Mouse (Mus musculus): ENCODE data around the gene Rbfox1. TPM values are rescaled to one million over a fixed set of nuclear protein-coding genes. Genes with fewer than 3 reads are reported as not detected.

Gene Rbfox1
- polyA plus RNA-seq, 1 experiment: not detected

- TF ChIP-seq POLR2A (IDR thresholded peaks at IDR 0.05; ENCODE audit: borderline replicate concordance, control insufficient read depth, low read depth, low read length): no peak
- TF ChIP-seq CTCF (IDR thresholded peaks at IDR 0.05; ENCODE audit: control insufficient read depth, insufficient read depth, low read length): no peak
- 86% methylated on average over 2 of the region's 2 CpGs for WGBS
- Histone ChIP-seq H3K4me3 (replicated peaks; ENCODE audit: control insufficient read depth, low read depth, low read length) (no peak overlapping the region), H3K4me1 (ENCODE audit: control insufficient read depth, insufficient read depth, low read length) (no peaks in the 10 kb centered on the region), H3K27ac (ENCODE audit: control insufficient read depth, insufficient read depth, low read depth, low read length, poor library complexity) (no peak overlapping the region)
These were observed 1322.4 kb downstream of the Rbfox1 start for GRCm38 (mm10) chr16:7207599-7207998.

- Histone ChIP-seq H3K4me1 (ENCODE audit: control insufficient read depth, insufficient read depth, low read length) (no peaks in the 10 kb centered on the region), H3K27ac (ENCODE audit: control insufficient read depth, insufficient read depth, low read depth, low read length, poor library complexity) (no peak overlapping the region), H3K4me3 (replicated peaks; ENCODE audit: control insufficient read depth, low read depth, low read length) (no peak overlapping the region)
- 69% methylated on average over 4 of the region's 4 CpGs for WGBS
- no peak for TF ChIP-seq POLR2A (IDR thresholded peaks at IDR 0.05; ENCODE audit: borderline replicate concordance, control insufficient read depth, low read depth, low read length)
- no peak for TF ChIP-seq CTCF (IDR thresholded peaks at IDR 0.05; ENCODE audit: control insufficient read depth, insufficient read depth, low read length)
These were observed 1327.6 kb downstream of the Rbfox1 start for GRCm38 (mm10) chr16:7212756-7213155.

GRCm38 (mm10) chr16:7223265-7223664 lies 1338.1 kb downstream of the Rbfox1 start:
- H3K4me3 ChIP-seq (replicated peaks; ENCODE audit: control insufficient read depth, low read depth, low read length): no peak overlapping the region
- no peaks in the 10 kb centered on the region for H3K4me1 ChIP-seq (ENCODE audit: control insufficient read depth, insufficient read depth, low read length)
- no peak overlapping the region for H3K27ac ChIP-seq (ENCODE audit: control insufficient read depth, insufficient read depth, low read depth, low read length, poor library complexity)
- no peak for TF ChIP-seq CTCF (IDR thresholded peaks at IDR 0.05; ENCODE audit: control insufficient read depth, insufficient read depth, low read length)
- TF ChIP-seq POLR2A (IDR thresholded peaks at IDR 0.05; ENCODE audit: borderline replicate concordance, control insufficient read depth, low read depth, low read length): no peak
- 60% methylated on average over 2 of the region's 2 CpGs for WGBS

GRCm38 (mm10) chr16:7226000-7226399 lies 1340.8 kb downstream of the Rbfox1 start:
- H3K4me3 ChIP-seq (replicated peaks; ENCODE audit: control insufficient read depth, low read depth, low read length): no peak overlapping the region
- H3K4me1 ChIP-seq (ENCODE audit: control insufficient read depth, insufficient read depth, low read length): no peaks in the 10 kb centered on the region
- 88% methylated on average over 3 of the region's 3 CpGs for WGBS
- H3K27ac ChIP-seq (ENCODE audit: control insufficient read depth, insufficient read depth, low read depth, low read length, poor library complexity): no peak overlapping the region
- TF ChIP-seq CTCF (IDR thresholded peaks at IDR 0.05; ENCODE audit: control insufficient read depth, insufficient read depth, low read length) (no peak), POLR2A (IDR thresholded peaks at IDR 0.05; ENCODE audit: borderline replicate concordance, control insufficient read depth, low read depth, low read length) (no peak)

- no peak overlapping the region for H3K4me3 ChIP-seq (replicated peaks; ENCODE audit: control insufficient read depth, low read depth, low read length)
- H3K4me1 ChIP-seq (ENCODE audit: control insufficient read depth, insufficient read depth, low read length): no peaks in the 10 kb centered on the region
- TF ChIP-seq POLR2A (IDR thresholded peaks at IDR 0.05; ENCODE audit: borderline replicate concordance, control insufficient read depth, low read depth, low read length) (no peak), CTCF (IDR thresholded peaks at IDR 0.05; ENCODE audit: control insufficient read depth, insufficient read depth, low read length) (no peak)
- no peak overlapping the region for H3K27ac ChIP-seq (ENCODE audit: control insufficient read depth, insufficient read depth, low read depth, low read length, poor library complexity)
- 69% methylated on average over 5 of the region's 5 CpGs for WGBS
These were observed 1343.1 kb downstream of the Rbfox1 start for GRCm38 (mm10) chr16:7228246-7228645.

- Histone ChIP-seq H3K4me3 (replicated peaks; ENCODE audit: control insufficient read depth, low read depth, low read length) (no peak overlapping the region), H3K27ac (ENCODE audit: control insufficient read depth, insufficient read depth, low read depth, low read length, poor library complexity) (no peak overlapping the region), H3K4me1 (ENCODE audit: control insufficient read depth, insufficient read depth, low read length) (no peaks in the 10 kb centered on the region)
- no peak for TF ChIP-seq CTCF (IDR thresholded peaks at IDR 0.05; ENCODE audit: control insufficient read depth, insufficient read depth, low read length)
- no peak for TF ChIP-seq POLR2A (IDR thresholded peaks at IDR 0.05; ENCODE audit: borderline replicate concordance, control insufficient read depth, low read depth, low read length)
- WGBS: 60% methylated on average over 4 of the region's 4 CpGs
These were observed 1344.1 kb downstream of the Rbfox1 start for GRCm38 (mm10) chr16:7229232-7229631.

- Histone ChIP-seq H3K27ac (ENCODE audit: control insufficient read depth, insufficient read depth, low read depth, low read length, poor library complexity) (no peak overlapping the region), H3K4me1 (ENCODE audit: control insufficient read depth, insufficient read depth, low read length) (no peaks in the 10 kb centered on the region), H3K4me3 (replicated peaks; ENCODE audit: control insufficient read depth, low read depth, low read length) (no peak overlapping the region)
- TF ChIP-seq POLR2A (IDR thresholded peaks at IDR 0.05; ENCODE audit: borderline replicate concordance, control insufficient read depth, low read depth, low read length) (no peak), CTCF (IDR thresholded peaks at IDR 0.05; ENCODE audit: control insufficient read depth, insufficient read depth, low read length) (no peak)
- 77% methylated on average over 3 of the region's 3 CpGs for WGBS
These were observed 1356.5 kb downstream of the Rbfox1 start for GRCm38 (mm10) chr16:7241627-7242026.

- WGBS: 73% methylated on average over 3 of the region's 3 CpGs
- TF ChIP-seq POLR2A (IDR thresholded peaks at IDR 0.05; ENCODE audit: borderline replicate concordance, control insufficient read depth, low read depth, low read length) (no peak), CTCF (IDR thresholded peaks at IDR 0.05; ENCODE audit: control insufficient read depth, insufficient read depth, low read length) (no peak)
These were observed 1357.3 kb downstream of the Rbfox1 start for GRCm38 (mm10) chr16:7242501-7242900.

GRCm38 (mm10) chr16:7244382-7244781 lies 1359.2 kb downstream of the Rbfox1 start:
- no peak for TF ChIP-seq CTCF (IDR thresholded peaks at IDR 0.05; ENCODE audit: control insufficient read depth, insufficient read depth, low read length)
- no peak for TF ChIP-seq POLR2A (IDR thresholded peaks at IDR 0.05; ENCODE audit: borderline replicate concordance, control insufficient read depth, low read depth, low read length)
- WGBS: 89% methylated on average over 1 of the region's 1 CpGs
- H3K4me3 ChIP-seq (replicated peaks; ENCODE audit: control insufficient read depth, low read depth, low read length): no peak overlapping the region
- no peaks in the 10 kb centered on the region for H3K4me1 ChIP-seq (ENCODE audit: control insufficient read depth, insufficient read depth, low read length)
- H3K27ac ChIP-seq (ENCODE audit: control insufficient read depth, insufficient read depth, low read depth, low read length, poor library complexity): no peak overlapping the region

More at GRCm38 (mm10) chr16:7242501-7242900, 1357.3 kb downstream of the Rbfox1 start:
- Histone ChIP-seq H3K4me3 (replicated peaks; ENCODE audit: control insufficient read depth, low read depth, low read length) (no peak overlapping the region), H3K4me1 (ENCODE audit: control insufficient read depth, insufficient read depth, low read length) (no peaks in the 10 kb centered on the region), H3K27ac (ENCODE audit: control insufficient read depth, insufficient read depth, low read depth, low read length, poor library complexity) (no peak overlapping the region)

Measured in bone marrow, adult 2 months (tissue).